Mouse (Mus musculus) activated CD4-positive, CD25-positive, alpha-beta regulatory T cell, adult 9 weeks (primary cell): ENCODE results near the gene Acot11. TPM values are rescaled to one million over a fixed set of nuclear protein-coding genes. Genes with fewer than 3 reads are reported as not detected.

Source experiments
- polyA plus RNA-seq: library from polyadenylated mRNA; unstranded; fragments of 100-300 nt; shearing (Covaris generic); gene quantifications from one replicate; pipeline ENCODE4 v1.2.1, GENCODE M21; 2017

Gene Acot11
- polyA plus RNA-seq = 20.2 TPM

GRCm38 (mm10) chr4:106804910-106805274 lies at the start of gene Acot11:
Acot11 (minus strand) TSS chr4:106804998.

DNA sequence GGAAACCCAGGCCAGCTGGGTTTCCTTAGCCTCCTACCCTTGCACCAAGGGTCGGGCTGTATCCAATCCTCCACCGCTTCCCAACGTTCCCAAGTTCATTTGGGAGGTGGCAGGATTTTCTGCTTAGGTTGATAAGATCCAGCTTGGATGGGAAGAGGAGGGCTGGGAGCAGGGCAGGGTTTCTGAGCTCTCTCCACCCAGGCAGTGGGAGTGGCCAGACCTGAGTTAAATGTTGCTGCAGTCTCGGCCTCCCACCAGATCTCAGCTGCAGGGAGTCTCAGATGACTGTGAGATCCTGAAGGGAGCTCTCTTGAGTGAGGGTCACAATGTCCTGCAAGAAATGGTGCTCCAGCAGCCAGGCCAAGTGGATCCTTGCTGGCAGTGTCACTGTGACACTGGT lies 71.2 kb downstream of the Acot11 start, which contains the start of gene Fam151a:
Fam151a (plus strand) TSS at position 254 of the 400 bp plus-strand sequence.

DNA sequence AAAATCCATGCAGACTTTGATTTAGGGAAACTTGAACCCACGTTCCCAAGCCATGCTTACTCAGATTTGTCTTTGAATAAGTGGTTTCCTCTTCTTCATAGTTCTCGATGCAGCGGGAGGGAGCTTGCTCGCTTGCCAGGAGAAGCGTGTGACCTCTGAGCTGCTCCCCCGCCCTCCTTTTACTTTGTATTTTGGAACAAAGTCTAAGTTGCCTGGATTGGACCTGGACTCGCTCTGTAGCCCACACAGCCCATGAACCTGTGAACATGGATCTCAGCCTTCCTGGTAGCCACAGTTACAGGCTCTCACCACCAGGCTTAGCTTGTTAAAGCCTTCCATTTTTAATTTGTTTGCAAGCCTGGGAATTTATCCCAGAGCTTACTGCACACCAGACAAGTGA lies 74.0 kb downstream of the Acot11 start, which contains the start of gene Mroh7:
Mroh7 (minus strand) TSS at position 112 of the 400 bp plus-strand sequence.

Other genes starting within 250 kb of the Acot11 start
- gene Dhcr24, start 244.0 kb downstream of the Acot11 start, polyA plus RNA-seq = 1.7 TPM
- not detected for gene Lexm, start 187.8 kb downstream of the Acot11 start, polyA plus RNA-seq
- not detected for gene Ttc22, start 182.6 kb downstream of the Acot11 start, polyA plus RNA-seq
- gene Pars2, start 153.9 kb downstream of the Acot11 start, polyA plus RNA-seq = 13.8 TPM
- 77.7 TPM for gene Ttc4, start 126.1 kb downstream of the Acot11 start, polyA plus RNA-seq
- not detected for gene Mroh7, start 74.1 kb downstream of the Acot11 start, polyA plus RNA-seq
- gene Fam151a, start 71.1 kb downstream of the Acot11 start, polyA plus RNA-seq = not detected
- gene Ssbp3, start 105.7 kb upstream of the Acot11 start, polyA plus RNA-seq = 23.4 TPM